Mouse (Mus musculus) cerebellum, adult 11-12 months (tissue): ENCODE results near the gene Pgap3.
"Not testable (repeated sequence)": the region's sequence is repeated elsewhere in the genome, so short reads cannot be mapped to it uniquely, and the experiment has no call there.

Experiments used
- DNase-seq: peaks from one replicate; pipeline ENCODE4 v3.0.0; 2022

Gene Pgap3

DNA sequence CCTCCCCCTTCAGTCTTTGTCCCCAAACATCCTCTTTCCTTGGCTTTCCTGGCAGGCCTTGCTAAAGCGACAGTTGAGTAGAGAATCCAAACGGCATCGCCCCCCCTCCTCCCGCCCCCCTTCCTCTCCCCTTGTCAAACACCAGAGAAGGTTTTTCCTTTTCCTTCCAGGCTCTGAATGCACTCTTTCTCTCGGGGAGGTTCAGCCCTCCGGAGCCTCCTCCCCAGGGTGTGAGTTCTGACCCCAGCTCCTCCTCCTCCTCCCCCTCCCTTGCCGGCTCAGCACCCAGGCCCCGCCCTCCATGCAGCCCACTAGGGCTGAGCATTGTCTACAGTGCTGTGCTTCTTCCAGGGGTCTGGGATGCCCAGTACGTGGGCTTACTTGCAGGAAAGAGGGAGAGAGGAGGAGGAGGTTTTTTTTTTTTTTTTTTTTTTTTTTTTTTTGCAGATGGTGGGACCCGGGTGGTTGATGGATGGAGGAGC, 9.1 kb upstream of the Pgap3 start:
- no peak for DNase-seq

DNA sequence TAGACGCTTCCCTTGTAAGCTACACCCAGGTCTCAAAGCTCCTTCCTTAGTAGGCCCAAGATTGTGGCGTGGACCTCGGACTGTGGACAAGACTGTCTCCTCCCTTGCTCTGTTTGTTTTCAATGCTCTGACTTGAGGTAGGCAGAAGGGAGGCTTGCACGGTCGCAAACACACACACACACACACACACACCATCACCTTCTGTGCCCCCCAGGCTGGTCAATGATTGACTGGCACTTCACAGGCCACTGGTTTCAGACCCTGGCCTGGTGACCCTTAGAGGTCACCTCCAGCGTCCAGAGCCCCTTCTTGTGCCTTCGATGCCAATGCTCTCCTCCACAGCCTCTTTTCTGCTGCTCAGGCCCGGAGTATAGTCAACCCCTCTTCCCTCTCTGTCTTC, 8.6 kb upstream of the Pgap3 start:
- no peak for DNase-seq

DNA sequence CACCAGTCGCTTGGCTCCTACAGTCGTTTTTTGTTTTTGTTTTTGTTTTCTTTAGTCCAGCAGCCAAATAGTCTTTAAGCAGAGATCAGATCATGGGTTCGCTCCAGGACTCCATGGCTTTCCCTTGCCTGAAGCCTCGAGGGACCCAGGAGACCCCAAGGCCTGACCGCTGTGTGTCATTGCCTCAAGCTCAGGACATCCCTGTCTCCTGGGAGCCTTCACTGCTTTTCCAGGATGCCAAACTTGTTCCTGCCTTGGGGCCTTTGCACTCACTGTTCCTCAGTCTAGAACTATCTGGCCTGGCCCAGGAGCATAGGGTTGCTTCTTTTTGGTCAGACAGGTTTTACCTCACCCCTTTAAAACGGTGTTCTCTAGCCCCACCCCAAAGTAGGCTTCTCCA, 6.3 kb upstream of the Pgap3 start:
- DNase-seq: no peak

DNA sequence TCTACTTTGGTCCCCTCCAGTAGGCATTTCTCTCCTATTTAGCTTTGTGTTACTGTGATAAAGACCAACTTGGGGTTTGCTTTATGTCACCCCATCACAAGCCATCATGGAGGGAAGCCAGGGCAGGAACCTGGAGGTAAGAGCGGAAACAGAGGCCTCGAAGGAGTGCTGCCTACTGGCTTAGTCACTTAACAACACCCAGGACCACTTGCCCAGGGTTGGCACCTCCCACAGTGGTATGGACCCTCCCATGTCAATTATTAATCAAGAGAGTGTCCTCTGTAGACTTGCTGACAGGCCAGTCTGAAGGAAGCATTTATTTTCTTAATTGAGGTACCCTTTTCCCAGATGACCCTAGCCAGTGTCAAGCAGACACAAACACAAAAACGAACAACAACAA, 526 bp upstream of the Pgap3 start:
- DNase-seq: peak; percentile 36

DNA sequence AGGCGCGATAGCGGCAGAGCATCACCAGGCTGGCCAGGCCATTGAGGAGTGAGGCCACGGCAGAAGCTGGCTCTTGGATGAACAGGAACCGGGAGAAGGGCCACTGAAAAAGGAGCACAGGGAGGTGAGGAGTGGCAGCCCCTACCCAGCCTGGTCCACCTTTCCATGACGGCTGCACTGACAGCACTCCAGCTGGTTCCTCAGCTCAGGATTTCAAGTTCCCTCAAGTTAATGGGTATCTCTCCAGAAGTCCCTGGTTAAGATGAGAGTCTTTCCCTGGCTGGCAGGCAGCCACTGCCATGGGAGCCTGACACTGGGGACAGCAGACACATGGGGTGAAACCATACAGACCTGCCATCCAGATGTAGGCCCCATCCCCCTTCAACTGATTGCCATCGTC, 2.3 kb downstream of the Pgap3 start:
- DNase-seq: peak; percentile 46

DNA sequence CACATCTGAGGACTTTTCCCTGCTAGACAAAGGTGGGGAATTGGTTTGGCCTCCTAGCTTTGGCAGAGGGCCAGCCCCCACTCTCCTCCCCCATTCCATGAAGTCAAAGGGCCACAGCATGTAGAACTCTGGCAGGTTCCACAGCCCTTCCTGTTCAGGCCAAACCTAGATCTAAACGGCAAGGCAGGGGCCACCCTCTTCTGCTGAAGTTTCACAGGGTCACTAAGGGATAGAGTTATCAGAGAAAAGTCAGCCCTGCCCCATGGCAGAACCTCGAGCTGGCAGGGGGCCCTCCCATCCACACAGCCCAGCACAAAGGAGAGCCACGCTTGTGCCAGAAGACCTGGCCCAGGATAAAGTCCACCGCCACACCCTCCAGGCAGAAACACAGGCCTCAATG, 5.2 kb downstream of the Pgap3 start:
- peak; percentile 27 for DNase-seq

DNA sequence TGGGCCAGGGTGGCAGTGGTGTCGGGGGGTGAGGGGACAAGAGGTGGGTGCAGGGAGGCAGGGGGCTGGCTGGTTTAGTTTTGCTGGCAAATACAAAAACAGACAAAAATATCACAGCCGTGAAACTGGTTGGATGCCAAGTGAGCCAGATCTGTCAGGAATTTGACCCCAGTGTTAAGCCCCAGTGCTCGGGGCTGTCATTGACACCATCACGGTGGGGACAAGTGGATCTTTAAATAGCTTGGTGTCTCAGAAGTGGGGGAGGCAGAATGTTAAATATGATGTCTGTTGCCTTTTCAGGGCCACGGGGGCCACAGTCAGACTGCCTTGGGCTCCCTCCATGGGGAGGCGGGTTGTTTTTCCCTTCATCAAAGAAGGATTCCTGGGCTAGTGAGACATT, 6.0 kb downstream of the Pgap3 start:
- no peak for DNase-seq

DNA sequence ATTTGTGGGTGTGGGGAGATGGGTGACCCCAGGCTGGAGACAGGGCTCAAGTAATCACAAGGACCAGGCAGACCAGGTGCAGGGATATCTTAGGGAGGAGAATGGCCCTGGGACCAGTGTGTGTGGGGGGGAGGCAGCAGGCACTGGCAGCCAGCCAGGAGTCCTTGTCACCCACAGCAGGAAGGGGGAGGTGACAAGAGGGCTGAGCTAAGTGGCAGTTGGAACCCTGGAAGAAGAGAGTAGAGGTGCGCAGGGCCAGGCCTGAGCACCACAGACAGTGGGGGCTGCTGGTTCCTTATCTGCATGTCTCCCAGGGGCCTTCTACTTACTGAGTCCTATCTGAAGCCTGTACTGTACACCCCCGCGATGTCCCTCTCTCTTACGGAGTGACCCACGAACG, 7.0 kb downstream of the Pgap3 start:
- DNase-seq: peak; percentile 31

DNA sequence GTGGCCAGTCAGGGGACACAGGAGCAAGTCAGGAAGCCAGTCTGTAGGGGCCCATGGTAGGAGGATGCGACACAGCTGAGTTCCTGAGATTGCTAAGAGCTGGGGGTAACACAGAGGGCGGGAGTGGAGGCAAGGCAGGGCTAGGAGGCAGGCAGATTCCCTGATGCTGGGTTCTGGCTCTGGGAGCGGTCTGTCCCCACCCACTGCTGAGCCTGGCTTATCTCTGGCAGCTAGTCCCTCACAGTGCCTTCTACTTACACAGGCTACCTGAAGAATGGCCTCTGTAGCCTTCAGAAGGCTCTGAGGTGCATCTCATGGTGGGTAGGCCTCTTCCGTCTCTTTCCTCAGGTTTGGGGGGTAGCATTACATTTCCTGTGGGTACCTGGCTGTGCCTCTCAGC, 7.6 kb downstream of the Pgap3 start:
- no peak for DNase-seq

DNA sequence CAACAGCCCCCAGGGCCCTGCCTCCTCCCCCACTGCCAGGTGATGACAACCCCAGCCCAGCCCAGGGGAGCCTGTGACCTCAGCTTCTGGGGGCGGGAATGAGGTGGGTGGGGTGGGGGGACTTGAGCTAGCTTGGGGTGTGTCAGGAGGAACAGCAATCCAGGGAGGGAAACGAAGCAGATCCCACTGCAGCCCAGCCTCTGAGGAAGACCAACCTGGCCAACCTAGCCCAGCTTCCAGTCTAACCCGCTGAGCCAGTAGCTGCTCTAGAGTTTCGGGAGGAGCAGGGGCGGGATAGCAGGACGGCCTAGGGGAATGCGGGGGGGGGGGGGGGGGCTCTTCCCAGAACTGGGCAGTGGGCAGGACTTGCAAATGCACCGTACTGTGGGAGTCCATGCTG, 8.3 kb downstream of the Pgap3 start:
- no peak for DNase-seq

DNA sequence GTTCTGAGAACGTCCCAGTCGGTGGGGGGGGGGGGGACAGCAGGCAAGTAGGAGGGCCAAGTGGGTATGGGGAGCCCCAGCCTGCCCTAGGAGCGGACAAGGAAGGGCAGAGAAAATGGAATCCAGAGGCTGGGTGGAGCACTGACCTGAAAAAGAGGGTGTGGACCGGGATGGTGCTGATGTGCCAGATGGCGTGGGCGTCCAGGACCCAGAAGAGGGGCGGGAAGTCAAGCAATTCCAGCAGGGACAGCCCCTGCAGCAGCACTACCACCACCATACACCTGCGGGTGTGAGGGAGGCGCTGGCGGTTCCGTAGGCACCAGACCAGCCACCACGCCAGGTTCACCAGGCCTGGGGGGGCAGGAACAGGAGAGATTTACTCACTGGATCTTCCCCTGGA, 10.1 kb downstream of the Pgap3 start:
- DNase-seq: peak; percentile 37

DNA sequence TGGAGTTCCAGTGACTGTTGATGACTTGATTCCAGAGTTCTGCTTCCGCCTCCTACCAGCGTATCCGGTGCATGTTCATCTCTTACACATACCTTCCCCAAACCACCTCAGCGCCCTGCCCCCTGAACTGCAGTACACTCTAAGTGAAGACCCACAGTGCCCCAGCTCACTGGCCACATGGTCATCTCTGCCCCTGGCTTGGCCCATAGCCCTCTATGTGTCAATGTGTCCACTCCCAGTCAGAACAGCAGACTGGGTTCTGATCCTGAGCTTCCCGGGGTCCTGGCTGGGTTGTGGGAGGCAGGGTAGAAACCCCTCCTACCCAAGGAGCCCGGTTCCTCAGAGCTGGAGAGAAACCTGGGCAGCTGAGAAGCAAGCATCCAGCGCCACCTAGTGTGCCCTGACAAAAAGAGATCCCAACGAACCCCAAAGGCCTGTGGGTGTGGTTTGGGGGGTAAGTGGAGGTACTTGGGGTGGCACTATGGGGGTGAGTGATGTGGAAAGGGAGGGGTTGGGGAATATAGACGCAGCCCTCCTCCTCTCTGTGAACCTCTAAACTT, 11.0 kb downstream of the Pgap3 start:
- DNase-seq: peak; percentile 69

DNA sequence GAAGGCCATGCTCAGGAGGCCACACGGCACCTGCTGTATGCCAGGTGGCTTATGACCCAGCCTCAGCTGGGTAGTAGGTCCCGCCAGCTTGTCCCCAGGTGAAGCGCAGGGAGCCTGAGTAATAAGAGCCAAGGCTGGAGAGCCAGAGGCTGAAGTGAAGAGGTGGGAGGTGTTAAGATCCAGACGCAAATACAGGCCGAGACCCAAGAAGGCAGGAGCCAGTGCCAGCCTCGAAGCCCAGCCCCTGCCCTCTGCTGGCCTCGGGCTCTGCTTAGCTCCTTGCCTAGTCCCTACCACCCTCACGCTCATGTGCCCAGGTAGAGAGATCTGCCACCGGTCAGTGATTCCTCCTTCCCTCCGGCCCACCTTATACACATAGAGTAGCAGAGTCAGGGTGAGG, 12.0 kb downstream of the Pgap3 start:
- DNase-seq: peak; percentile 15

DNA sequence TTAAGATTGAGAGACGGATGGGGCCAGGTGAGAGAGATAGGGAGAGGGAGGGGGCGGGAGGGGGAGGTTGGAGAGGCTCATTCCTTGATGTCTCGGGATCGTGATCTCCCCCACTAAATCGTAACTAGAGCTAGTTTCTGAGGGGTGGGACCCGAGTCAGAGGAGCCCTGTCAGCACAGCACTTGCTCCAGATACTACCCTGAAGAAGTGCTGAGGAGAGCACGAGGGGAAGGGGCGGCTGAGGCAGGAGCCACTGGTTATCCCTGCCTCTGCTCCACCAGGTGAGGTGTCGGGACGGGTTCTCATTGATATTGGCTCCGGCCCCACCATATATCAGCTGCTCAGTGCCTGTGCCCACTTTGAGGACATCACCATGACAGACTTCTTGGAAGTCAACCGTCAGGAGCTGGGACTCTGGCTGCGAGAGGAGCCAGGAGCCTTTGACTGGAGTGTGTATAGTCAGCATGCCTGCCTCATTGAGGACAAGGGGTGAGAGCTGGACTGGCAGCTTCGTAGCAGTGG, 13.2 kb downstream of the Pgap3 start:
- DNase-seq: peak; percentile 27

DNA sequence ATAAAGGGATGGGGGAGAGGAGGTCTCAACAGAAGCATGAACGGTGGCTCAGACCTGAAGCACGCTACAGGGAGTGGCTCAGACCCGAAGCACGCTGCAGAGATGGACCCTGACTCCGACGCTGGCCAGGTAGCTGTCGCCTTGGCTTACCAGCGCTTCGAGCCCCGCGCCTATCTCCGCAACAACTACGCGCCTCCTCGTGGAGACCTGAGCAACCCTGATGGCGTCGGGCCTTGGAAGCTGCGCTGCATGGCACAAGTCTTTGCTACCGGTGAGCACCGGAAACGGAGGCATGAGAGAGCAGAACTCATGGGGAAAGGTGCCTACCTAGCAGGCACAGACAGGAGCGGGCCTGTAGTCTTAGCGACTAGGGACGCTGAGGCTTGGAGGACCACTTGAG, 13.7 kb downstream of the Pgap3 start:
- peak; percentile 22 for DNase-seq

DNA sequence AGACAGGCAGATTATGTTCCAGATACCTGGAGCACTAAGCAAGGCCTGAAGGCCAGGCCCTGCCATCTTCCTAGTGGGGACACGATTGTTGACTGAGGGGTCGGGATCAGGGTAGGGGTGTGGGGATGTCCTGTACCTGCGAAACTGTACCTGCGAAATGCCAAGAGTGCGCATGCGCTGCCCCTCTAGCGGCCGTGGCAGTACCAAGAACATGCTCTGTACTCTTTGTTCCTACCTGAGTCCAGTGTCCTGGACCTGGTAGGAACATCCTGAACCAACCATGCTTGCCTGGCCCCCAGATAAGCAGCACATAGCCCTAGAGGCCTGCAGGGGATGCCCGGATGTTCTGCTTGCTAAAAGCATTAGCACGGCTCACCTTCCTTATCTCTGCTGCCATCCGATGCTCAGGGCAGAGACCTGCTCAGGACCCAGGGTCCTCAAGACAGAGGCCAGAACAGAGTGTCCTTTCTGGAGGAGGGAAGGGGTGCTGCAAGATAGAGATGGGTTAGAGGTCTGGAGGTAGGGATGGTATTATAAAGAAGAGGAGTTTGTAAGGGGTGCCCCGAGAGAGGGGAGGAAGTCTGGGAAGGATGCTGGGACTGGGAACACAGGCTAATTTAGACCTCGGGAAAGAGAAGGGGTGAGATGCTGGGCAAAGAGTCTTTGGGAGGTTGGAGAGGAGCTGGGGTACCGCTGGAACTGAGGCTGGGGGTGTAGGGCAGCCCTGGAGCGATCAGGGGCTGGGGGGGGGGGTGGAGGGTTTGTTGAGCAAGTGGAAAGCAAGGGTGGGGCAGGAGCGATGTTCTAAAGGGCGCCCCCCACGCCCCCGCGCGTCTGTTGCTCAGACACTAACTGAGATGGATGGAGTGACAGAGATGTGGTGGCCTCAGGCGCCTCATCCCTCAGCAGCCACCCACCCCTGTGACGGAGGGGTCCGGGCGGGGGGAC, 14.4 kb downstream of the Pgap3 start, which contains the start of gene Pnmt:
Pnmt (plus strand) TSS at position 813 of the 948 bp plus-strand sequence.
- peak; percentile 34 for DNase-seq

DNA sequence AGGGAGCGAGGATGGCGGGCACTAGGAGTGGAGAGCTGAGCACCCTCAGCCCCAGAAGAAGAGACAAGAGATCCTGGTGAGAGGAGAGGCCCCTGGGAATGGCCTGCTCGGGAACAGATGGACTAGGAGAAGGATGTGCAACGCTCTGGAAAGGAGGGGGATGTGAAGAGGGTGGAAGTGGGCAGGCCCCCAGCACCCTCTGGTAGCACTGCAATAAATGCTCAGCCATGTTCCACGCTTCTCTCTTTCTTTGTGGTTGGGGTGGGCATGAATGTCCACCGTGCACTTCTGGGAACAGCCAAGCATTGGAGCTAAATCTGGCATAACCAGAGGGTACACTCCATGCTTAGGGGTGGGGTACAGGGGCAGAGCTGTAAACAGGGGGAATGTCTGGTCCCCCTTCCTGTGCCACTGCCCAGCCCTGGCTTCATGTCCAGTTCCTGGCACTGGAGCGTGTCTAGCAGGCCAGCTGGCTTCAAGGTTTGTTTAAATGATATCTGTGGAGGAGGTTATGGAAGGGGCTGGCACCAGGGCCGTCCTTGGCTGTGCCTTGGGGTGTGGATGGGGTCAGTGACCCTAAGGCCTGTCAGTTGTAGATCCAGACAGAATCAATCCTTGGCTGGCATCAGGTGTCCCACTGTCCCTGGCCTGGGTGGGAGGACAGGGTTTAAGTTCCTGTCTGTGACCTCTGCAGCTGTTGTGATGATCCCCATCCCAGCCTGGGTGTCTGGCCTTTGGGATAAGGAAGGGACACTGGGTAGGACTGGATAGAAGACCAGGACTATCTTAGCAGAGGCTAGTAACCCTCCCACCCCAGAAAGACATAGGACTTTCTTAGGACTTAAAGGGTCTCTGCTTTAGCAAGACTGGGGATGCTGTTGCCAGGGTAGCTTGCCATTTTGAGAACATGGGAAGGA, 15.3 kb downstream of the Pgap3 start:
- no peak for DNase-seq

DNA sequence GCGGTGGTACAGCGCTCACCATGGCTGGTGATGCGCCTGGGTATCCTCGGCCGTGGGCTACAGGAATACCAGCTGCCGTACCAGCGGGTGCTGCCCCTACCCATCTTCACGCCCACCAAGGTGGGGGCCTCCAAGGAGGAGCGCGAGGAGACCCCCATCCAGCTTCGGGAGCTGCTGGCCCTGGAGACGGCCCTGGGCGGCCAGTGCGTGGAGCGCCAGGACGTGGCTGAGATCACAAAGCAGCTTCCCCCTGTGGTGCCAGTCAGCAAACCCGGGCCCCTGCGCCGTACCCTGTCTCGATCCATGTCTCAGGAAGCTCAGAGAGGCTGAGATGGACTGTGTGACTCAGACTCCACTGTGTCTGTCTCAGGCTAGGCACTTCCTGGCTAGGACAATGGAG, 16.1 kb downstream of the Pgap3 start:
- peak; percentile 52 for DNase-seq

DNA sequence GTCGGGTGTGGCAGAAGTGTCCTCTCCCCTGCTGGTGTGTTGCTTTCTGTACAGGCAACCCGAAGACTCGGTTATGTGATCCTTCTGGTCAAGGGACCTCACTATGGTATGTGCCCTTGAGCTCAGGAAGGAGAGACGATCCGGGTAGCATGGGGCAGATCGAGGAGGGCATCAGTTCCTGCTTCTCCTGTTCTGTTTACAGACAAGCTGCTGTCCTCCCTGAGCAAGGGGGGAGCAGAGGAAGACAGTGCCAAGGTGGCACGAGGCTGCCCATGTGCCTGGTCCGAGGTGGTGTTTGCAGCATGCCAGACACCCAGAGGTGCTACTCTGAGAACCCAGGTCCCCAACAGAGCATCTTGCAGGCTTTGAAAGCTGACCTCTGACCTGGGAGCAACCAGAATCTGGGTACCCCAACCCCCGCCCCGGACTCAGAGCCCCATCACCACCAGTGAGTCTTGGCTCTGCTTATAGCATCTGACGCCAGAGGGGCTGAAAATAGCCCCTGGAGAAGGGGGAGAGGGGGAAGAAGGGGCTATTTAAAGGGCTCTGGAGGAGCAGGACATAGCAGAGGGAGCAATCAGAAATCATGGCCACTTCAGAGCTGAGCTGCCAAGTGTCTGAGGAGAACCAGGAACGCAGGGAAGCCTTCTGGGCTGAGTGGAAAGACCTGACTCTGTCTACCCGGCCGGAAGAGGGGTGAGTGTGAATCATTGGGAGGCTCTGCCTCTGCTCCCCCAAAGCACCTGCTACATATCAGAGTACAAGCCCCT, 16.8 kb downstream of the Pgap3 start, which contains the start of gene Tcap:
Tcap (plus strand) TSS at position 551 of the 770 bp plus-strand sequence.
- DNase-seq: peak; percentile 87

DNA sequence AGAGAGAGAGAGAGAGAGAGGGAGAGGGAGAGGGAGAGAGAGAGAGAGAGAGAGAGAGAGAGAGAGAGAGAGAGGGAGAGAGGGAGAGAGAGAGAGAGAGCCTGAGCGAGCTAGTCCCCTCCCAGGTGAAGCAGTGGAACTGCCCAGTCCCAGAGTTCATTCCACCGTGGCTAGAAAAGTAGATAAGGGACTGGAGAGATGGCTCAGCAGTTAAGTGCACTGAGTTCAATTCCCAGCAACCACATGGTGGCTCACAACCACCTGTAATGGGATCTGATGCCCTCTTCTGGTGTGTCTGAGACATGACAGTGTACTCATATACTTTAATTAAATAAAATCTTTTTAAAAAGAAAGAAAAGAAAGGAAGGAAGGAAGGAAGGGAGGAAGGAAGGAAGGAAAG, 17.9 kb downstream of the Pgap3 start:
- not testable (repeated sequence) for DNase-seq

DNA sequence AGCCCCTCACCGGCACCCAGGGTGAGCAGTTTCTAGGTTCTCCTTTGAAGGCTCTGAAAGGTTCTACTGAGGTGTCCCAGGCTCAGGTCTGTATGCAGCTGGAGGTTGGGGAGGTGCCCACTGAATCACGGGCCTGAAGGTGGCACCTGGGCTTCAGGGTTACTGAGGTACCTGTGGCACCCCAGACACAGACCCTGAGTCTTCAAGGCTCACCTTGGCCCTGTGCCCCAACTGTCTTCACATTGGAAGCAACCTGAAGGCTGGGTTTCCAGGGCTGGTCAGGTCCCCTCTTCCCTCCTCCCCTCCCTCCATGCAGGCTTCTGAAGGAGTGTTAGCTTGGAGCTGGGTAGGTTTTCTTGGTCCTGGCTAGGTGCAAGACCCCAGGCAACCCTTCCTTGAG, 18.6 kb downstream of the Pgap3 start:
- peak; percentile 51 for DNase-seq

DNA sequence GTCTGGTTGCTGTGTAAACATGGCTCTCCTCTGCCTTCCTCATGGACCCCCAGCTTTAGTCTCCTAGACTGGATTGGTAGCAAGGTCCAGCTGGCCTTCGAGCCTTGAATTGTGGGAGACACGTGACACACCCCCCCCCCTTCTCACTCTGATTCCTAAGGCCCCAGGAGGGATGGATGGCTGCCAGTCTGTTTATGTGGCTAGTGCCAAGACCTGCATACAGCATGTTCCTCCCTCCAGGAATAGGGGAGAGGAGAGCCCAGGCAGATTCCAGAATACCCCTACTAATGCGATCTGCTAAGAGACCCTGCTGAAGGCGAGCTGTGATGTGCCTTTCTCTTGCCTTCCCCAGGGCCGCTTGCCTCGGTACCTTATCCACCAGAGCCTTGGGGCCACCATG, 20.2 kb downstream of the Pgap3 start:
- peak; percentile 74 for DNase-seq
